Mouse (Mus musculus) ES-Bruce4 (cell line): ENCODE measurements at regions not wholly inside any gene's neighbourhood (a gene's known extent, or its start where the extent isn't known, plus 50 kb on each side); places are given as distances from the start of the nearest gene placed in this dataset.

Source experiments
- H3K27ac ChIP-seq: 2 replicates; pipeline ENCODE4 v1.5.1; 2012; ENCODE audit warnings: low read length, inconsistent platforms; ENCODE audit not compliant: insufficient read depth
- H3K27me3 ChIP-seq: 2 replicates; pipeline ENCODE4 v1.6.1; 2012; ENCODE audit warnings: mild to moderate bottlenecking, low read length, inconsistent platforms; ENCODE audit not compliant: control insufficient read depth, poor library complexity, insufficient read depth, severe bottlenecking
- H3K36me3 ChIP-seq: 2 replicates; pipeline ENCODE4 v1.6.1; 2012; ENCODE audit warnings: inconsistent platforms, mild to moderate bottlenecking, low read length, moderate library complexity; ENCODE audit not compliant: control insufficient read depth, poor library complexity, insufficient read depth, severe bottlenecking
- H3K4me1 ChIP-seq: one replicate; pipeline ENCODE4 v1.8.1; 2011; ENCODE audit warnings: low read length; ENCODE audit not compliant: control insufficient read depth, insufficient read depth
- H3K4me3 ChIP-seq: 2 replicates; pipeline ENCODE4 v1.5.1; 2011; ENCODE audit warnings: low read depth, mild to moderate bottlenecking, low read length
- H3K9ac ChIP-seq: 2 replicates; pipeline ENCODE4 v1.6.1; 2012; ENCODE audit warnings: low read depth, mild to moderate bottlenecking, inconsistent platforms; ENCODE audit not compliant: poor library complexity, severe bottlenecking
- H3K9me3 ChIP-seq: replicated peaks from 2 replicates; pipeline ENCODE4 v1.6.1; 2012; ENCODE audit warnings: mild to moderate bottlenecking, low read length, inconsistent platforms; ENCODE audit not compliant: control insufficient read depth, poor library complexity, insufficient read depth, severe bottlenecking
- CTCF ChIP-seq: IDR thresholded peaks from one replicate; pipeline ENCODE4 v1.8.1; 2011; ENCODE audit warnings: low read depth, low read length
- EP300 ChIP-seq: IDR thresholded peaks from 2 replicates; pipeline ENCODE4 v1.6.1; 2011; ENCODE audit warnings: low read depth, low read length; ENCODE audit not compliant: insufficient read depth
- POLR2A ChIP-seq: IDR thresholded peaks from one replicate; pipeline ENCODE4 v1.8.1; 2011; ENCODE audit warnings: low read length; ENCODE audit not compliant: insufficient read depth

DNA sequence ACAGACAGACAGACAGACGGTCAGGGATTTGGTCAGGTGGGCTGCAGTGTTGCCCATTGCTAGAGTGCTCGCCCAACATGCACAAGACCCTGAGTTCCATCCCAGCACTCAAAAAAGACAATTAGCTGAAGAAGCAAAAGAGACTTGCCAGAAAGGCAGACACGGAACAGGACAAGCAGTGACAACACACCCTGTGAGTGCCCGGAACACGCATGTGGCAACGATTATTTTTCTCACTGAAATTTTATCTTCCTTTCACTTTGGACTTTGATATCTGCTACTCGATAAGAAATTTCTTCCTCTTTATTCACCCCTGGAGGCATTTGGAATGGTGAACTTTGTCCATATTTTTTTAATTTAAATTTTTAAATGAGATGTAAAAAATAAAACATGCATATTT is 127.4 kb upstream of the 4930412O13Rik start:
- H3K4me1 ChIP-seq: peaks cover 1% of the 10 kb centered on the region

GRCm38 (mm10) chr2:9754153-9754552 is 126.9 kb upstream of the 4930412O13Rik start:
- Histone ChIP-seq H3K27me3 (no peaks in the 10 kb centered on the region), H3K9ac (no peak overlapping the region), H3K36me3 (no peaks in the 10 kb centered on the region), H3K9me3 (no peaks in the 10 kb centered on the region), H3K4me3 (no peak overlapping the region), H3K27ac (no peak overlapping the region), H3K4me1 (peaks cover under 1% of the 10 kb centered on the region)
- TF ChIP-seq POLR2A (no peak), EP300 (no peak), CTCF (no peak)

More for the DNA sequence above, 127.4 kb upstream of the 4930412O13Rik start:
- no peak overlapping the region for H3K27ac ChIP-seq
- H3K9ac ChIP-seq: no peak overlapping the region
- no peaks in the 10 kb centered on the region for H3K9me3 ChIP-seq
- H3K4me3 ChIP-seq: no peak overlapping the region
- TF ChIP-seq CTCF: no peak
- TF ChIP-seq EP300: no peak
- no peak for TF ChIP-seq POLR2A
- no peaks in the 10 kb centered on the region for H3K27me3 ChIP-seq
- no peaks in the 10 kb centered on the region for H3K36me3 ChIP-seq

GRCm38 (mm10) chr2:9757770-9758420 is 123.2 kb upstream of the 4930412O13Rik start:
- no peak for TF ChIP-seq EP300
- TF ChIP-seq POLR2A: no peak
- no peak for TF ChIP-seq CTCF
- no peaks in the 10 kb centered on the region for H3K36me3 ChIP-seq
- H3K4me1 ChIP-seq: no peaks in the 10 kb centered on the region
- H3K9me3 ChIP-seq: no peaks in the 10 kb centered on the region
- no peaks in the 10 kb centered on the region for H3K27me3 ChIP-seq
- no peak overlapping the region for H3K27ac ChIP-seq
- H3K9ac ChIP-seq: no peak overlapping the region
- H3K4me3 ChIP-seq: no peak overlapping the region

DNA sequence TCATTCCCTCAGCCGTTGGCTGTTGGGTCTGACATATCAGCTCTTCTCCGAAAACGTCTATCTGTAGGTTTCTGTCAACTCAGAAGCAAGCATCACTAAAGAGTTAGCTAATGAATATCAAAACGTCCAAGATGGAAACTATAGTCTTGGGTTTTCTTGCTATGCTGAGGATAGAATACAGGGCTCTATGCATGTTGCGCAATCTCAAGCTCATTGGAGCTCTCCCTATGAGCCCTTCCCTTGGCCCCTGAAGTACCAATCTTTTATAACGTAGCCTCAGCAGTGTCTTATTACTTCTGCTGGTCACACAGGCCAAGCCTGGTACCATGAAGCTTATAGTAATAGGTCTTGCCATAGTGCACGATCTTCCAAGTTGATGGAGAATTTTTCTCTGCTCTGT is 122.1 kb upstream of the 4930412O13Rik start:
- no peaks in the 10 kb centered on the region for H3K36me3 ChIP-seq
- H3K9me3 ChIP-seq: no peaks in the 10 kb centered on the region
- no peak overlapping the region for H3K9ac ChIP-seq
- no peaks in the 10 kb centered on the region for H3K27me3 ChIP-seq
- H3K4me1 ChIP-seq: no peaks in the 10 kb centered on the region
- no peak overlapping the region for H3K27ac ChIP-seq
- no peak for TF ChIP-seq POLR2A
- TF ChIP-seq CTCF: no peak
- no peak for TF ChIP-seq EP300
- H3K4me3 ChIP-seq: no peak overlapping the region

DNA sequence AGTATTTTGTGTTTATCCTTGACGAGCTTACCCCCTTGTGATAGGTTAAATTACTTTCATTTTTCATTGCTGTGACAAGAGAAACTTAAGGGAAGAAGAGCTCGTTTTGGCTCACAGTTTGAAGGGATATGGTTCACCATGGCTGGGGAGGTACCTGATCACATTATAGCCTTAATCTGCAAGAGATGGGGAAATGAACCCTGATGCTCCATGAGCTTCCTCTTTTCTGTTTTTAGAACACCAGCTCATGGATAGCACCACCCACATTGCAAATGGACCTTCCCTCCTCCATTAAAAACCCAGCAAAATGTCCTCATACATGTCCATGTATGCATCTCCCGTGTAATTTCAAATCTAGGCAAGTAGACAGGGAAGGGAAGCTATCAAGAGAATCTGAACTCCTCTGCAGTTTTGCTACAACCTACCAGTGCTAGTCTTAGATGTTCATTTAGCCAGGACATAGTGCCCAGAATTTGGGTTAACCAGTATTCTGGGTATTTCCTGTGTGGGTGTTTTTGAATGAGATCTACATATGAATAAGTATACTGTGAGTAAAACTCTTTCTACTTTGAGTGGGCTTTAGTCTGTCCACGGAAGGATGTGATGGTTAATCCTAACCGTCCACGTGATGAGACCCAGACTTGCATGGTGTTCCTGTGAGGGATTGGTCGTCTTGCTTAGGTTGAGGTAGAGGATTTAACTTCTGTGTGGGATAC is 121.5 kb upstream of the 4930412O13Rik start:
- no peaks in the 10 kb centered on the region for H3K4me1 ChIP-seq
- no peaks in the 10 kb centered on the region for H3K36me3 ChIP-seq
- H3K9me3 ChIP-seq: no peaks in the 10 kb centered on the region
- no peaks in the 10 kb centered on the region for H3K27me3 ChIP-seq
- TF ChIP-seq POLR2A: no peak
- TF ChIP-seq CTCF: no peak
- no peak for TF ChIP-seq EP300
- no peak overlapping the region for H3K4me3 ChIP-seq
- H3K9ac ChIP-seq: no peak overlapping the region
- no peak overlapping the region for H3K27ac ChIP-seq

GRCm38 (mm10) chr2:9780159-9780558 is 100.9 kb upstream of the 4930412O13Rik start:
- no peaks in the 10 kb centered on the region for H3K27me3 ChIP-seq
- H3K9ac ChIP-seq: no peak overlapping the region
- H3K4me3 ChIP-seq: no peak overlapping the region
- TF ChIP-seq CTCF: no peak
- TF ChIP-seq EP300: no peak
- no peak for TF ChIP-seq POLR2A
- no peaks in the 10 kb centered on the region for H3K36me3 ChIP-seq
- no peak overlapping the region for H3K27ac ChIP-seq
- H3K9me3 ChIP-seq: no peaks in the 10 kb centered on the region
- H3K4me1 ChIP-seq: no peaks in the 10 kb centered on the region
